Mouse (Mus musculus) liver, embryonic 16.5 days (tissue): ENCODE data around the gene Rtn3. TPM values are rescaled to one million over a fixed set of nuclear protein-coding genes. Genes with fewer than 3 reads are reported as not detected.

Experiments used
- ATAC-seq: fragments of 200-750 bp; cut with Nextera tagmentation; 2 replicates; pipeline ENCODE4 v1.8.0; 2017; ENCODE audit warnings: low read depth, mild to moderate bottlenecking, moderate number of reproducible peaks, moderate library complexity
- H3K27ac ChIP-seq: fragments of 300-500 bp; sonication (generic); 2 replicates; pipeline ENCODE4 v1.5.1; 2014; ENCODE audit warnings: mild to moderate bottlenecking, low read length
- H3K27me3 ChIP-seq: fragments of 300-500 bp; sonication (generic); 2 replicates; pipeline ENCODE4 v1.6.1; 2014; ENCODE audit warnings: low read depth, low read length, mixed read lengths; ENCODE audit not compliant: control insufficient read depth, insufficient read depth
- H3K36me3 ChIP-seq: fragments of 300-500 bp; sonication (generic); 2 replicates; pipeline ENCODE4 v1.6.1; 2014; ENCODE audit warnings: mild to moderate bottlenecking; ENCODE audit not compliant: control insufficient read depth, insufficient read depth
- H3K4me1 ChIP-seq: fragments of 300-500 bp; sonication (generic); 2 replicates; pipeline ENCODE4 v1.6.1; 2014; ENCODE audit warnings: low read depth, low read length, mixed read lengths; ENCODE audit not compliant: control insufficient read depth
- H3K4me2 ChIP-seq: fragments of 300-500 bp; sonication (generic); 2 replicates; pipeline ENCODE4 v1.6.1; 2014; ENCODE audit warnings: low read depth, low read length, mixed read lengths
- H3K4me3 ChIP-seq: fragments of 300-500 bp; sonication (generic); 2 replicates; pipeline ENCODE4 v1.5.1; 2014; ENCODE audit warnings: low read depth, mild to moderate bottlenecking, low read length
- H3K9ac ChIP-seq: fragments of 300-500 bp; sonication (generic); 2 replicates; pipeline ENCODE4 v1.6.1; 2014; ENCODE audit warnings: low read depth, low read length
- H3K9me3 ChIP-seq: fragments of 300-500 bp; sonication (generic); replicated peaks from 2 replicates; pipeline ENCODE4 v1.6.1; 2016; ENCODE audit warnings: low read length; ENCODE audit not compliant: control insufficient read depth
- WGBS: fragments of 180-500 bp; shearing (Covaris S2); extraction: QIAGEN DNeasy Blood & Tissue Kit; methylation state at CpG from one replicate; pipeline ENCODE4 v1.1.7; 2014; ENCODE audit not compliant: insufficient replicate concordance; 5-methylcytosine and 5-hydroxymethylcytosine counted together
- polyA plus RNA-seq: library from polyadenylated mRNA; unstranded; fragments of >200 nt; fragmentation: Nextera tagmentation; extraction: Ambion mirVana; gene quantifications from 2 replicates; pipeline ENCODE4 v1.2.1, GENCODE M21; 2015

Rtn3 gene
- polyA plus RNA-seq = 59.7 and 63.8 TPM in 2 replicates

GRCm38 (mm10) chr19:7482599-7483511, at the start of gene Rtn3:
Gene Rtn3 (minus strand): TSS chr19:7483281.
- under 1% methylated on average over 80 of the region's 80 CpGs for WGBS
- ATAC-seq = peak; percentile 92
- Histone ChIP-seq H3K27me3 (no peaks in the 10 kb centered on the region), H3K36me3 (no peaks in the 10 kb centered on the region), H3K27ac (peak within 1 kb of the TSS; percentile 99), H3K4me3 (peak within 1 kb of the TSS; percentile 99), H3K4me1 (peaks cover 14% of the 10 kb centered on the region), H3K9ac (peak within 1 kb of the TSS; percentile 99), H3K4me2 (peak within 1 kb of the TSS; percentile 92), H3K9me3 (no peaks in the 10 kb centered on the region)

DNA sequence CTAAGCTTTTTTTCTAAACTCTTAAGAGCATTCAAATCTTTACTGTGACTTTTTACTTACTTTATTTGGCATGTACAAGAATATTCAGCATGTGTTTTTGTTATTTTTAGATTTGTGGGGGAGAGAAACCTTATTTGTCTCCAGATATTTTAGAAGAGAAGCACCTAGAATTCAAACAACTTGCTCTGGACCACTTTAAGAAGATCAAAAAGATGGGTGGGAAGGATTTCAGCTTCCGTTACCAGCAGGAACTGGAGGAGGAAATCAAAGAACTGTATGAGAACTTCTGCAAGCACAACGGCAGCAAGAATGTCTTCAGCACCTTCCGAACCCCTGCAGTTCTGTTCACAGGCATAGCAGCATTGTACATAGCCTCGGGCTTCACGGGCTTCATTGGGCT, 48.8 kb upstream of the Rtn3 start:
- ATAC-seq = no peak
- 87% methylated on average over 5 of the region's 5 CpGs for WGBS
- Histone ChIP-seq H3K4me3 (no peak overlapping the region), H3K4me2 (no peak overlapping the region), H3K9ac (no peak overlapping the region), H3K27me3 (no peaks in the 10 kb centered on the region), H3K36me3 (peaks cover 9% of the 10 kb centered on the region; the same call in 1 of the 2 replicates), H3K4me1 (no peaks in the 10 kb centered on the region), H3K9me3 (no peaks in the 10 kb centered on the region), H3K27ac (no peak overlapping the region)

- Histone ChIP-seq H3K27ac (no peak overlapping the region), H3K4me3 (no peak overlapping the region), H3K9ac (no peak overlapping the region), H3K4me1 (no peaks in the 10 kb centered on the region), H3K36me3 (peaks cover 8% of the 10 kb centered on the region; the same call in 1 of the 2 replicates), H3K9me3 (no peaks in the 10 kb centered on the region), H3K27me3 (no peaks in the 10 kb centered on the region), H3K4me2 (no peak overlapping the region)
- WGBS = 49% methylated on average over 7 of the region's 7 CpGs
- peak; percentile 30; the same call in 1 of the 2 replicates for ATAC-seq
Measured at GRCm38 (mm10) chr19:7528639-7529428, 45.8 kb upstream of the Rtn3 start.

DNA sequence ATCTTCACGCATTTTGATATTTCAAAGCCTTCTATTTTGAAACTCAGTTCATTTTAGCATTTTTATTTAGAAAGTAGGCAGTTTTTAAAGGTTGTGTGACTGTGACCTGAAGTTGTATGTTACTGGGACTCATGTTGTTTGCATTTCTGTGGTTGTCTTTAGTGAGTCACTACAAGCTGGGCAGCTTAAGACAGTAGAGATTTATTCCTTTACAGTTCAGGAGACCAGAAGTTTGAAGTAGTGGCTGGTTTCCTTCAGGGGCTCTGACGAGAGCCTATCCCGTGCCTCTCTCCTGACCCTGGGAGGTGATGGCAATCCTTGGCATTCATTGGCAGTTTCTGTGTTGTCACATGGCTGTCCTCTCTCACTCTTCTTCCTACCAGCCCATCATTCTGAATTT, 41.8 kb upstream of the Rtn3 start:
- ATAC-seq = no peak
- Histone ChIP-seq H3K4me2 (no peak overlapping the region), H3K9me3 (no peaks in the 10 kb centered on the region), H3K36me3 (peaks cover 21% of the 10 kb centered on the region), H3K4me1 (no peaks in the 10 kb centered on the region), H3K27ac (no peak overlapping the region), H3K27me3 (no peaks in the 10 kb centered on the region), H3K4me3 (no peak overlapping the region), H3K9ac (no peak overlapping the region)
- 81% methylated on average over 3 of the region's 3 CpGs for WGBS

DNA sequence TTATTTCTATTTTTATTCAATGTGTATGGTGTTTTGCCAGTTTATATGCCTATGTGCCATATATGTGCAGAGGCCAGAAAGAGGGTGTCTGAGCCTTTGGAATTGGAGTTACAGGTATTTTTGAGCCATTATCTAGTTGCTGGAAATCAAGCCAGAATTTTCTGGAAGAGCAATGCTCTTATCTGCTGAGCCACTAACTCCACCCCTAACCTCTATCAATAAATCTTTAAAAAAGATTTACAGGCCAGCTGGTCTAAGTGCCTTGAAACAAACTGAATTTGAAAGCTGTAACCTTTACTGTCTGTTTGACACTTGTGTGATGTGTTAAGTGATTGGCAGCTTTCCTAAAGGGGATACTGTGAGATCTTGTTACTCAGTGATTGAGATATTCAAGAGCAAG, 40.7 kb upstream of the Rtn3 start:
- Histone ChIP-seq H3K36me3 (peaks cover 19% of the 10 kb centered on the region), H3K9me3 (no peaks in the 10 kb centered on the region), H3K4me3 (no peak overlapping the region), H3K27ac (no peak overlapping the region), H3K9ac (no peak overlapping the region), H3K27me3 (no peaks in the 10 kb centered on the region), H3K4me1 (no peaks in the 10 kb centered on the region), H3K4me2 (no peak overlapping the region)
- no peak for ATAC-seq

DNA sequence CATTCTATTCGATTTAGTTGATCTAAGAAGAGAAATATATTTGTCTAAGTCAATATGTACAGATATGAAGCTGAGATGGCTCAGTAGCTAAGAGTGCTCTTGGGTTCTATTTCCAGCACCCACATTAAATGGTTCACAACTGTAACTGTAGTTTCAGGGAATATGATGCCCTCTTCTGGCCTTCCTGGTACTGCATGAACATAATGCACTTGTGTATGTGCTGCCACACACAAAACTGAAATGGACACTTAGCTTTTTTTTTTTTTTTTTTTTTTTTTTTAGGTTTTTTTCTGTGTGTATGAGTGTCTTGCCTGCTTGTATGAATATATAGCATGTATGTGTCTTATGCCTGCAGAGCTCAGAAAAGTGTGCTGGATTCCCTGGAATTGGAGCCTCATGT, 40.2 kb upstream of the Rtn3 start:
- Histone ChIP-seq H3K27ac (no peak overlapping the region), H3K4me2 (no peak overlapping the region), H3K27me3 (no peaks in the 10 kb centered on the region), H3K9ac (no peak overlapping the region), H3K4me1 (no peaks in the 10 kb centered on the region), H3K4me3 (no peak overlapping the region), H3K36me3 (peaks cover 21% of the 10 kb centered on the region), H3K9me3 (no peaks in the 10 kb centered on the region)
- WGBS = 83% methylated on average over 1 of the region's 1 CpGs
- ATAC-seq = no peak

GRCm38 (mm10) chr19:7522856-7523255, 39.8 kb upstream of the Rtn3 start:
- WGBS = 82% methylated on average over 2 of the region's 2 CpGs
- Histone ChIP-seq H3K36me3 (peaks cover 21% of the 10 kb centered on the region), H3K4me2 (no peak overlapping the region), H3K27me3 (no peaks in the 10 kb centered on the region), H3K4me1 (no peaks in the 10 kb centered on the region), H3K4me3 (no peak overlapping the region), H3K27ac (no peak overlapping the region), H3K9ac (no peak overlapping the region), H3K9me3 (no peaks in the 10 kb centered on the region)
- no peak for ATAC-seq

DNA sequence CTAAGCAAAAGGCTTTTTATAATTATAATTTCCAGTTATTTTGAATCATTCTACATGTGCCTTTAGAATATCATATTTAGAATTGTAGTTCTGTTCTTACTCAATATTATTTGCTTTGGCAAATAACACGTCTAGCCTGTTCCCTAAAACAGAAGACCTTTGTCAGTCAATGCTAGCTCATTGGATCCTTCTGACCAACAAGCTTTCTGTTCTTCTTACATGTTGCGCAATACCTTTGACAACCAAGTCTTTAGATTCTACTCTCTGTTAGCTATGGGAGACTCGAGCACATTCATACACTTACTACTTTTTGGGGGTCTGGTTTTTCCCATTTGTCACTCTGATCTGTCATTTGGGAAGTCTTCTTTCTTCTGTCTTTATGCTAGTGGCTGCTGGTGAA, 38.5 kb upstream of the Rtn3 start:
- Histone ChIP-seq H3K27me3 (no peaks in the 10 kb centered on the region), H3K27ac (no peak overlapping the region), H3K9ac (no peak overlapping the region), H3K4me1 (no peaks in the 10 kb centered on the region), H3K4me3 (no peak overlapping the region), H3K9me3 (no peaks in the 10 kb centered on the region), H3K4me2 (no peak overlapping the region), H3K36me3 (peaks cover 21% of the 10 kb centered on the region)
- WGBS = 82% methylated on average over 3 of the region's 3 CpGs
- ATAC-seq = no peak

GRCm38 (mm10) chr19:7516437-7516836, 33.4 kb upstream of the Rtn3 start:
- Histone ChIP-seq H3K9ac (no peak overlapping the region), H3K27ac (no peak overlapping the region), H3K27me3 (no peaks in the 10 kb centered on the region), H3K4me3 (no peak overlapping the region), H3K36me3 (peaks cover 8% of the 10 kb centered on the region; the same call in 1 of the 2 replicates), H3K4me1 (peaks cover 2% of the 10 kb centered on the region; the same call in 1 of the 2 replicates), H3K4me2 (no peak overlapping the region), H3K9me3 (no peaks in the 10 kb centered on the region)
- ATAC-seq = no peak
- WGBS = 34% methylated on average over 1 of the region's 1 CpGs
